11 mouse cellular contexts compared by ENCODE assay signal in genomic region chr14:76292211-76292610, GRCm38 (mm10).
"Had no signal": no experiment of that assay in that cellular context is flagged by ENCODE, and none has a peak within 500 bp of the region (broad histone marks: within the 10 kb centered on the region; RNA-seq: fewer than 3 reads in every experiment).

No protein-coding gene starts in this region.

- H3K36me3 ChIP-seq: limb, embryonic 15.5 days; liver, embryonic 12.5 days; lung, embryonic 15.5 days; midbrain, embryonic 15.5 days; neural tube, embryonic 12.5 days had no signal

- ATAC-seq: liver, embryonic 12.5 days; midbrain, embryonic 15.5 days had no signal

- H3K27me3 ChIP-seq: limb, embryonic 15.5 days; liver, embryonic 12.5 days; lung, embryonic 15.5 days; midbrain, embryonic 15.5 days; neural tube, embryonic 12.5 days had no signal

- H3K9me3 ChIP-seq: limb, embryonic 15.5 days; liver, embryonic 12.5 days; lung, embryonic 15.5 days; midbrain, embryonic 15.5 days; neural tube, embryonic 12.5 days had no signal

- H3K4me1 ChIP-seq: limb, embryonic 15.5 days; liver, embryonic 12.5 days; midbrain, embryonic 15.5 days; neural tube, embryonic 12.5 days had no signal

- H3K9ac ChIP-seq: limb, embryonic 15.5 days; liver, embryonic 12.5 days; lung, embryonic 15.5 days; midbrain, embryonic 15.5 days; neural tube, embryonic 12.5 days had no signal

- H3K27ac ChIP-seq: left cerebral cortex, adult 2 months; limb, embryonic 15.5 days; liver, embryonic 12.5 days; lung, embryonic 15.5 days; midbrain, embryonic 15.5 days; neural tube, embryonic 12.5 days; stomach, postnatal 0 days had no signal

- DNase-seq: kidney, postnatal 25 days; lung, postnatal 36 days; thymus, postnatal 4 days had no signal

- H3K4me2 ChIP-seq: limb, embryonic 15.5 days; liver, embryonic 12.5 days; lung, embryonic 15.5 days; midbrain, embryonic 11.5 days; midbrain, embryonic 15.5 days; neural tube, embryonic 12.5 days had no signal

- H3K4me3 ChIP-seq: left cerebral cortex, adult 2 months; limb, embryonic 15.5 days; liver, embryonic 12.5 days; lung, embryonic 15.5 days; midbrain, embryonic 15.5 days; neural tube, embryonic 12.5 days had no signal
